Mouse (Mus musculus) neural tube, embryonic 15.5 days (tissue): Measurements from ENCODE around the gene Mbd3. TPM values are rescaled to one million over a fixed set of nuclear protein-coding genes. Genes with fewer than 3 reads are reported as not detected.

Source experiments
- ATAC-seq: fragments of 200-750 bp; cut with Nextera tagmentation; 2 replicates; pipeline ENCODE4 v1.8.0; 2017; ENCODE audit warnings: mild to moderate bottlenecking, moderate TSS enrichment, moderate library complexity; ENCODE audit not compliant: low FRiP score
- H3K27ac ChIP-seq: fragments of 300-500 bp; sonication (generic); replicated peaks from 2 replicates; pipeline ENCODE4 v1.5.1; 2015; ENCODE audit warnings: mild to moderate bottlenecking, inconsistent platforms
- H3K27me3 ChIP-seq: fragments of 300-500 bp; sonication (generic); replicated peaks from 2 replicates; pipeline ENCODE4 v1.6.1; 2015; ENCODE audit warnings: inconsistent platforms
- H3K36me3 ChIP-seq: fragments of 300-500 bp; sonication (generic); 2 replicates; pipeline ENCODE4 v1.6.1; 2015; ENCODE audit warnings: inconsistent platforms
- H3K4me1 ChIP-seq: fragments of 300-500 bp; sonication (generic); 2 replicates; pipeline ENCODE4 v1.6.1; 2015; ENCODE audit warnings: inconsistent platforms
- H3K4me2 ChIP-seq: fragments of 300-500 bp; sonication (generic); 2 replicates; pipeline ENCODE4 v1.6.1; 2015; ENCODE audit warnings: inconsistent platforms, mild to moderate bottlenecking, moderate library complexity
- H3K4me3 ChIP-seq: fragments of 300-500 bp; sonication (generic); replicated peaks from 2 replicates; pipeline ENCODE4 v1.5.1; 2015; ENCODE audit warnings: mild to moderate bottlenecking, inconsistent platforms
- H3K9ac ChIP-seq: fragments of 300-500 bp; sonication (generic); replicated peaks from 2 replicates; pipeline ENCODE4 v1.6.1; 2015; ENCODE audit warnings: mild to moderate bottlenecking, inconsistent platforms
- H3K9me3 ChIP-seq: fragments of 300-500 bp; sonication (generic); replicated peaks from 2 replicates; pipeline ENCODE4 v1.6.1; 2016; ENCODE audit warnings: inconsistent platforms
- WGBS: fragments of 180-500 bp; shearing (Covaris S2); methylation state at CpG from one replicate; pipeline ENCODE4 v1.1.7; 2015; ENCODE audit warnings: mixed read lengths; 5-methylcytosine and 5-hydroxymethylcytosine counted together
- polyA plus RNA-seq: library from polyadenylated mRNA; unstranded; fragments of >200 nt; fragmentation: Nextera tagmentation; extraction: Ambion mirVana; gene quantifications from 2 replicates; pipeline ENCODE4 v1.2.1, GENCODE M21; 2015

Gene Mbd3
- polyA plus RNA-seq, 1 experiment from 2014 or later: 195 TPM

DNA sequence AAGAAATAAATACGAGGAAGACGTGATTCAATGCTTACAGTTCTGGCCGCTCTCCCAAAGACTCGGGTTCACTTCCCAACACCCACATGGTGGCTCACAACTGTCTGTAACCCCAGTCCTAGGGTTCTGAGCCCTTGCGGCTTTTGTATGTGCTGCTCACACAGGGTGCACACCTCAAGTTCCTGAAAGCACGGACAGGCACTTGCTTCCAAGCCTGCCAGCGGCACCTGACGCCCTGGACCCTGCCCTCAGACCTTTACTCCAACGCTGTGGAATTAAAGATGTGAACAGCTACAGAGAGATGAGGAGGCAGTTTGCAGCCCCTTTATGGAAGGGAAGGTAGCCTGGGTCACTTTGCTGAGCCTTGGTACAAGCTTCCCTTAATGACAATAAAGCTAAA is 8.7 kb downstream of the Mbd3 start:
- no peaks in the 10 kb centered on the region for H3K27me3 ChIP-seq
- H3K27ac ChIP-seq: no peak overlapping the region
- H3K9me3 ChIP-seq: no peaks in the 10 kb centered on the region
- peaks cover 51% of the 10 kb centered on the region for H3K36me3 ChIP-seq
- peaks cover 11% of the 10 kb centered on the region for H3K4me1 ChIP-seq
- WGBS: 89% methylated on average over 9 of the region's 9 CpGs
- H3K4me3 ChIP-seq: no peak overlapping the region
- no peak for ATAC-seq
- no peak overlapping the region for H3K4me2 ChIP-seq
- no peak overlapping the region for H3K9ac ChIP-seq

- Histone ChIP-seq H3K27ac (no peak overlapping the region), H3K9me3 (no peaks in the 10 kb centered on the region), H3K4me3 (no peak overlapping the region), H3K4me1 (peaks cover 22% of the 10 kb centered on the region), H3K36me3 (peaks cover 42% of the 10 kb centered on the region), H3K4me2 (no peak overlapping the region), H3K27me3 (no peaks in the 10 kb centered on the region), H3K9ac (no peak overlapping the region)
- WGBS: 79% methylated on average over 4 of the region's 4 CpGs
- no peak for ATAC-seq
Measured at GRCm38 (mm10) chr10:80389185-80389708, 10.1 kb downstream of the Mbd3 start.

DNA sequence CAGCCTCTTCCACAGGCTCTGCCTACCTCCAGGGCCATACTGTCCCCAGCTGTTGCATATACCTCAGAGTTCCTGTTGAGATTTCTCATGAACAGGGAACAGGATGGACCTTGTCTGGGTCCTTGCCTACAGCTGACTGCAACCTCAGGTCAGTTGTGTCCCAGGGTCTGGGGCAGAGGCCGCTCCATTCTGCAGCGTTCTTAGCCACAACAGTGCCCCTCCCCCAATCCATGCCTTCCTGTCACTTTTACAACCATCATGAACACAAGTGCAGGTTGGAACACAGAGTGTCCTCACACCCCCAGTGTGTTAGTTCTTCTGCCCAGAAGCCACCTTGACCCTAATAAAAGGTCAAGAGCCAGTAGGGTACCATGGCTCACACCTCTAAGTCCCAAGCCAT is 10.6 kb downstream of the Mbd3 start:
- Histone ChIP-seq H3K4me2 (peak overlapping the region; percentile 98; the same call in 1 of the 2 replicates), H3K27ac (no peak overlapping the region), H3K9me3 (no peaks in the 10 kb centered on the region), H3K27me3 (no peaks in the 10 kb centered on the region), H3K4me3 (no peak overlapping the region), H3K36me3 (peaks cover 37% of the 10 kb centered on the region), H3K9ac (no peak overlapping the region), H3K4me1 (peaks cover 27% of the 10 kb centered on the region)
- 17% methylated on average over 2 of the region's 2 CpGs for WGBS
- ATAC-seq: no peak

- H3K4me2 ChIP-seq: peak within 1 kb of the TSS; percentile 98
- peak within 1 kb of the TSS; percentile 98 for H3K9ac ChIP-seq
- peaks cover 39% of the 10 kb centered on the region for H3K4me1 ChIP-seq
- H3K4me3 ChIP-seq: peak within 1 kb of the TSS; percentile 59
- peak; percentile 42 for ATAC-seq
- H3K27me3 ChIP-seq: no peaks in the 10 kb centered on the region
- 0% methylated on average over 19 of the region's 61 CpGs for WGBS
- no peaks in the 10 kb centered on the region for H3K9me3 ChIP-seq
- H3K27ac ChIP-seq: peak within 1 kb of the TSS; percentile 92
- H3K36me3 ChIP-seq: peaks cover 32% of the 10 kb centered on the region
Measured at GRCm38 (mm10) chr10:80387522-80387959, 11.8 kb downstream of the Mbd3 start, which contains the start of gene Mex3d. Mex3d (minus strand) TSS chr10:80387659.

DNA sequence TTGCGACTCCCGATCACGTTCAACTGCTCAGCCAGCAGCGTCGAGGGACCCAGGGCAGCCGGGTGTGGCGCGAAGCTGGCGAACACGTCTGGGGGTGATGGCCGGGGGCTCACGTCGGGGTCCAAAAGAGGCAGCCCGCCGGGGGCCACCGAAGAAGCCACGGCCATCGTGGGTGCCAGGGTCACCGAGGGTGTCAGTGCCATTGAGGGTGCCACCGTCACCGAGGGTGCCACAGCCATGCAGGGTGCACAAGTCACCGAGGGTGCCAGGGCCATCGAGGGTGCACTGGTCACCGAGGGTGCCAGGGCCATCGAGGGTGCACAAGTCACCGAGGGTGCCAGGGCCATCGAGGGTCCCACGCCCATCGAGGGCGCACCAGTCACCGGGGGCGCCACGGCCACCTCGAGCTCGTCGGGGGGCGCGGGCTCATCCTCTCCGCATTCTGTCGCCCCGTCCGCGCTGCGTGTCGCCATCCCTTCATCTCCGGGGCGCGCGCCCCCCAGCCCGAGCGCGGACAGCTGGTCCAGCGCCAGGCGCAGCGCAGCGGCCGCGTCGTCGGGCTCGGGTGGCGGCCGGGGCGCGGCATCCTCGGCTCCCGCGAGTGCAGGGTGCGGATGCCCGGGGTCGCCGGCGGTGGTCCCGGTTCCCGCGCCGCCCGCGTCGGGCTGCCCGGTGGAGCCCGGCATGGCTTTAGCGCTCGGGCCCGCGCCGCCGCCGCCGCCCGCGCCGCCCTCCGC is 12.4 kb downstream of the Mbd3 start:
- H3K4me1 ChIP-seq: peaks cover 45% of the 10 kb centered on the region
- H3K27me3 ChIP-seq: no peaks in the 10 kb centered on the region
- peak overlapping the region; percentile 98 for H3K4me2 ChIP-seq
- no peaks in the 10 kb centered on the region for H3K9me3 ChIP-seq
- under 1% methylated on average over 63 of the region's 94 CpGs for WGBS
- H3K9ac ChIP-seq: peak overlapping the region; percentile 98
- peak; percentile 8 for ATAC-seq
- H3K36me3 ChIP-seq: peaks cover 32% of the 10 kb centered on the region
- peak overlapping the region; percentile 92 for H3K27ac ChIP-seq
- peak overlapping the region; percentile 59 for H3K4me3 ChIP-seq

DNA sequence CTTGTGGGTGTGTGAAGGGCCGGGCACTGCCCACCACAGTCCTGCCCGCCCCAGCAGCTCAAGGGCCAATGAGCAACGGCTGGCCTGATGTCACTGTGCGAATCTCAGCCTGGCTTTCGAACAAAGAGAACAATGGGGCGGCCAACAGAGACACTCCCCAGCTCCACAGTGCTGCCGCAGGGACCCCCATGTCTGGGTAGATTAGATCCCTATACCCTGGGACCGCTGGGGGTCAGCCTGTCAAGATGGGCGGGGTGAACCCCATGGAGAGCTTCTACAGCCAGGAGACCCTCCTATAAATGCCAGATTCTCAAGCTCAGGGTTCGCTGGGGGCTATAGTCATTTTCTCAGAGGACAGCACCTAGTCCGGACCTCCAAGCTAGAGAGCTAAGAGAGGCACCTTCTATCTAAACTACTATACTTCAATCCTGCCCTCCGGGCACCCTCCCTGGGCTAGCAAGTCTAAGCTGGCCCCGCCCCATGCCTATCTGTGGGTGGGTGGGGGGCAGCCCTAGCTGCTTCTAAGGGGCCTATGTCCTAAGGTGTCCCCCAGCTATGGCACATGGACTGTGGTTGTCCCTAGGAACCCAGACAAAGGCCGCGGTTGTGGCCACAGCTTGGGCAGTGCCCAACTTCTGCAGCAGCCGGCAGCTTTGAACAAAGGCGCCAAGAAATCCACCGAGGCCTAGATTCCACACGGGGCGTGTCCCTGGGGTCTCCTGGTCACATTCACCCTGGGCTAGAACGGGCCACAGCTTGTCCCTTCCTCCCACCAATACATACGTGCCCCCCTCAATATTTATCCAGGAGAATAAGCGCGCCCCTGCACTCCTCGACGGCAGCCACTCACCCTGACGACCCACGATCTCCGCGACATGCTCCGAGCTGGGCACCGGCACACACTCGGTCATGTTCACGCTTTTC is 13.3 kb downstream of the Mbd3 start:
- Histone ChIP-seq H3K27ac (peak overlapping the region; percentile 92), H3K9ac (peak overlapping the region; percentile 98), H3K9me3 (no peaks in the 10 kb centered on the region), H3K4me3 (peak overlapping the region; percentile 59), H3K4me1 (peaks cover 51% of the 10 kb centered on the region), H3K27me3 (no peaks in the 10 kb centered on the region), H3K4me2 (peak overlapping the region; percentile 98), H3K36me3 (peaks cover 32% of the 10 kb centered on the region)
- ATAC-seq: peak; percentile 68
- WGBS: 1% methylated on average over 34 of the region's 34 CpGs

DNA sequence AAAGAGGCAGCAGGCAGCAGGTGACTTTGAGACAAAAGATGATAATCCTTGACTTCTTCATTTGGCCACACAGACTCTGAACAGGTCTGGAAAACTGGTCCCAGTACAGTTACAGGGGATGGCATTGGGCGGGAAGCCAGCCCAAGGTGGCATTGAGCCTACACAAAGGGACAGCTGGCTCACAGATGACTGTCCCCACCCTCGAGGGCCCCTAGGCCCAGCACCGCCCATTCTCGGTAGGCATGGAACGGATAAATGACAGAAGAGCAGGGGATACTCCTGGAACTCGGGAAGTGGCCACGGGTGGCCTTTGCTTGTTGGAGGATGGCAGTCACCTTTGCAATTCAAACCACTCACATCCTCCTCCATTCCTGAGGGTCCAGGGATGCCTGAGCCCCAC is 14.0 kb downstream of the Mbd3 start:
- peak overlapping the region; percentile 98 for H3K4me2 ChIP-seq
- peaks cover 33% of the 10 kb centered on the region for H3K36me3 ChIP-seq
- peak overlapping the region; percentile 98 for H3K9ac ChIP-seq
- no peaks in the 10 kb centered on the region for H3K9me3 ChIP-seq
- WGBS: 1% methylated on average over 7 of the region's 7 CpGs
- H3K27me3 ChIP-seq: no peaks in the 10 kb centered on the region
- peak overlapping the region; percentile 59 for H3K4me3 ChIP-seq
- H3K4me1 ChIP-seq: peaks cover 54% of the 10 kb centered on the region
- peak overlapping the region; percentile 92 for H3K27ac ChIP-seq
- ATAC-seq: no peak

- Histone ChIP-seq H3K4me3 (peak overlapping the region; percentile 59), H3K9ac (peak overlapping the region; percentile 98), H3K27me3 (no peaks in the 10 kb centered on the region), H3K36me3 (peaks cover 38% of the 10 kb centered on the region), H3K4me1 (peaks cover 54% of the 10 kb centered on the region), H3K9me3 (no peaks in the 10 kb centered on the region), H3K27ac (peak overlapping the region; percentile 92), H3K4me2 (peak overlapping the region; percentile 98)
- WGBS: 54% methylated on average over 7 of the region's 7 CpGs
- ATAC-seq: no peak
Measured at GRCm38 (mm10) chr10:80384709-80385108, 14.6 kb downstream of the Mbd3 start.

DNA sequence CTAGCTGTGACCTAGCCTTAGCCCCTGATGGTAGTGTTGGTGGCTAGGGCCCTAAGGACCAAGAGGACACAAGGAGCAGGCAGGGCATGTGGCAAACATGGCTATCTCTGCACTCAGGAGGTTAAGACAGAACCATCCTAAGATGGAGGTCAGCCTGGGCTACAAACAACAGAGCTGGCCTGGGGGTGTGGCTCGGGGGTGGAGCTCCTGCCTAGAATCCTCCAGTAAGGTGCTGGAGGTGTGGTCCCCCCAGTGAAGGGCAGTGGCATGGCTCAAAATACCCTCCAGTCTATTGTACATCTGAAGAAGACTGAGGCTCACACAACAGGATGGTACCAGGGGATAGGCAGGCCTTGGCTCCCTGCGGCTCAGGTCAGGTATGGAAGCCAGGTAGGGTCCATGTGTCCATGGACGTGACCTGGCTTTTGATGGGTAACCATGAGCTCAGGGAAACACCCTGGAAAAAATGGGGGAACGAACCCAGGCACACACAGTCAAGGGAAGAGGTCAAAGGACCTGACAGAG is 15.2 kb downstream of the Mbd3 start:
- Histone ChIP-seq H3K4me3 (peak overlapping the region; percentile 59), H3K27ac (peak overlapping the region; percentile 92; the same call in 1 of the 2 replicates), H3K9ac (peak overlapping the region; percentile 98), H3K4me2 (peak overlapping the region; percentile 98), H3K4me1 (peaks cover 54% of the 10 kb centered on the region), H3K9me3 (no peaks in the 10 kb centered on the region), H3K27me3 (no peaks in the 10 kb centered on the region), H3K36me3 (peaks cover 43% of the 10 kb centered on the region)
- WGBS: 86% methylated on average over 4 of the region's 4 CpGs
- no peak for ATAC-seq

DNA sequence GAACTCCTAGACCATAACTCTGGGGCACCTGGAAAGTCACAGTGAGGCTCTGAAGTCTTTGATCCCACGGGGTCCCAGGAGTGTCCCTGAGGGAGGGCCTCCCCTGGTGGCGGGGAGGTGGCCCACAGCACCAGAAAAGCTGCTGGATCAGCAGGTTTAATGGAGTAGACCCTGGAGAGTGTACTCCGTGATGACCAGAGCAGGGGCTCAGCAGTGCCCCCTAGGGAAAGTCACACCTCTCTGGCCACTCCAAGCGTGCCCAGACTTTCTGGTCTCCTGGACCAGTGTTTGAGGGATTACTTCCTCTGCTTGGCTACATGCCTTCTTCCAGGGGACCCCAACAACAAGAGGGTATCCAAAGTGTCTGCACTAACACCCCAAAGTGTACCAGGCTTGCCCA is 15.9 kb downstream of the Mbd3 start:
- Histone ChIP-seq H3K27ac (no peak overlapping the region), H3K27me3 (no peaks in the 10 kb centered on the region), H3K4me1 (peaks cover 51% of the 10 kb centered on the region), H3K9me3 (no peaks in the 10 kb centered on the region), H3K4me2 (peak overlapping the region; percentile 98), H3K4me3 (peak overlapping the region; percentile 59; the same call in 1 of the 2 replicates), H3K9ac (peak overlapping the region; percentile 26), H3K36me3 (peaks cover 46% of the 10 kb centered on the region)
- ATAC-seq: no peak
- 59% methylated on average over 4 of the region's 4 CpGs for WGBS

GRCm38 (mm10) chr10:80382641-80383365 is 16.5 kb downstream of the Mbd3 start:
- Histone ChIP-seq H3K36me3 (peaks cover 46% of the 10 kb centered on the region), H3K4me2 (peak overlapping the region; percentile 98), H3K9ac (peak overlapping the region; percentile 26; the same call in 1 of the 2 replicates), H3K9me3 (no peaks in the 10 kb centered on the region), H3K27me3 (no peaks in the 10 kb centered on the region), H3K27ac (no peak overlapping the region), H3K4me1 (peaks cover 44% of the 10 kb centered on the region), H3K4me3 (peak overlapping the region; percentile 59; the same call in 1 of the 2 replicates)
- no peak for ATAC-seq
- WGBS: 73% methylated on average over 7 of the region's 7 CpGs
